Mouse (Mus musculus) heart, adult 9 months (tissue): Measurements from ENCODE around the gene Lars2.
"Not testable (repeated sequence)": the region's sequence is repeated elsewhere in the genome, so short reads cannot be mapped to it uniquely, and the experiment has no call there.

Experiments
- DNase-seq, 2 experiments: peaks; one replicate each; pipeline ENCODE4 v3.0.0; 2022; ENCODE audit warnings: low spot score in 2 of 2

Gene Lars2

GRCm38 (mm10) chr9:123391140-123391849 is 24.6 kb downstream of the Lars2 start:
- no peak for DNase-seq

GRCm38 (mm10) chr9:123394856-123395255 is 28.1 kb downstream of the Lars2 start:
- DNase-seq, result no peak

DNA sequence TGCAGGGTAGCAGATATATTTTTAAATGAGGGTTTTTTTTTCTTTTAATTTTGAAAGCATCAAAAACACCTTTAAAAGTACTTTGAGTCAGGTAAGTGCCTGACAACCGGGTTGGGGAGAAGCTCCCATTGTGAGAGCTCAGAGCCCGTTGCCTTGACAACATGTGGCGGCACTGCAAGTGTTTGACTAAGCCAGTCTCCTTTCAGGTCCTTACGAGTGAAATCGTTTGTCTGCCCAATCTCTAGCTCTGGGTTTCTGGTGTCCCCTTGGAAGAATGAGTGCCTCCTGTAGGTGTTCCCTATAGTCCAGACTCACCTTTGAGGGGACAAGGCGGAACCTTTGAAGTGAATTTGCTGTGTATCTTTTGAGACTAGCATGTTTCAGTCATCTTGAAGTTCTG is 31.0 kb downstream of the Lars2 start:
- DNase-seq, result no peak

DNA sequence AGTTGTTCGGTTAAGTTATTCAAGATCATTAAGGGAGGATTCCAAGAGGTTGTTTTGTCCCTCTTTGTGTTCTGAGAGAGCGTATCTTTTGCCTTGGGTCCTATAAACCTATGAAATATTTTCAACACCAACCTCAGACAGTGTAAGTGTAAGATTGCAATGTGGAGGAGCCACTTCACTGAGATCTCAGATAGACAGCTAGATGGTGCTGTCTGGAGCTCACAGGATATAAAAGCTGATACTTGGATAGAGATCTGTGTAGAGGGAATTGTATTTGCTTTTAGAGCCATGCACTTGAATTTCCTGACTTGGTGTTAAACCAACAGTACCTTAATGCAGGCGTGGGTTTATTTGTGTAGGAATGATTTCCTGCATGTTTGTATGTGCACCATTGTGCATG is 35.5 kb downstream of the Lars2 start:
- DNase-seq, result no peak

DNA sequence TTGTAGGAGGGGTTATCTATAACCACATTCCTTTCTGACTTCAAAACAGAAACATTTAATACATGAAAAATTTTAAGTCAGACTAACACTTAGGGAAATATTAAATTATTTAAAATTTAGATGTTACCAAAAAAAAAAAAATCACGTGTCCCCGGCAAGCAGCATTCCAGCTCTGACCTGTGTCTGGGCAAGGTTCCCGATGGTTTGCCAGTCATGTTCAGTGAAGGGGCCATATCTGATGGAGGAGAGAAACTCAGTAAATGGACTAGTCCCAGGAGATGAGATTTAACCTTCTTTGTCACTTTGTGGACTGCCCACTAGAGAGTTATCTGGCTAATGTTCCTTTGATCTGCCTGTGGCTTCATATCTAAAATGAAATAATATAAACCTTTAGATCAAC is 36.3 kb downstream of the Lars2 start:
- no peak for DNase-seq

DNA sequence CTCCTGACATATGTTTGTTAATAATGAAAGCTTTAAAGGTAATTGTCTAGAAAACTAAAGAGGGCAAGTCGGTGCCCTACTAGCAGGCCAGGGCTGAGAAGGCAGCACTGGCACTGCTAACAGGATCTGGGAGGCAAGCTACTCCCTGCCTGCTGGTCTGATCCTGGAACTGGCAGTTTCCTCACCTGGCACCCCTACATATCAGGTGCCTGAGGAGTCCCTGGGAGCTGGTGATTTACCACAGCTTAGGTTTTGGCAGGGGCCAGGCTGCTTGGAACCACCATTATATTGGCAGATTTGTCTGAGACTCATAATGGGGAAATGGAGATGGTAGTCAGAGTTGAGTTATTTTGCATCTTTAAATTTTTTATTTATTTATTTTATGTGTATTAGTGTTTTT is 38.5 kb downstream of the Lars2 start:
- DNase-seq, result no peak

GRCm38 (mm10) chr9:123408771-123409170 is 42.0 kb downstream of the Lars2 start:
- DNase-seq, result no peak

DNA sequence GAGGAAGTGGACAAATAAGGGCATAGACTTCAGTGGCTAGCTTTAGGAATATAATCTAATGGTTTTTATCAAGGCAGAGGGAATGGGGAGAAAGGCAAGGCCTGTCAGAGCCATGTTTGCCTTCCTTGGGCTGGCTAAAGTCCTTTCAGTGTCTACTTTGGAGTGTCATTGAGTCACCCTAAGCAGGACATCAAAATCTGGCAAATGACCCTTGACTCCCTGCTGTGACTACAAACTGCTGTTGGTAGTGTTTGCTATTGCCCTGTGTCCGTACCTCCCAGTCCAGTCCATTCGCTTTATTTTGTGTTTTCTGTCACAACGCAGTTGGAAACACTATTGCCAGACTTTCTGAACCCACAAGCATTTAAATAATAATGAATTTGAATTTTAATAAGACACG is 63.1 kb downstream of the Lars2 start:
- DNase-seq, result no peak

GRCm38 (mm10) chr9:123430973-123431372 is 64.2 kb downstream of the Lars2 start:
- DNase-seq, result no peak

- DNase-seq, result no peak
Measured at GRCm38 (mm10) chr9:123438223-123438622, 71.5 kb downstream of the Lars2 start.

- DNase-seq, result peak in 1 of 2 experiments; percentile 51
Measured at GRCm38 (mm10) chr9:123440230-123441058, 73.7 kb downstream of the Lars2 start.

DNA sequence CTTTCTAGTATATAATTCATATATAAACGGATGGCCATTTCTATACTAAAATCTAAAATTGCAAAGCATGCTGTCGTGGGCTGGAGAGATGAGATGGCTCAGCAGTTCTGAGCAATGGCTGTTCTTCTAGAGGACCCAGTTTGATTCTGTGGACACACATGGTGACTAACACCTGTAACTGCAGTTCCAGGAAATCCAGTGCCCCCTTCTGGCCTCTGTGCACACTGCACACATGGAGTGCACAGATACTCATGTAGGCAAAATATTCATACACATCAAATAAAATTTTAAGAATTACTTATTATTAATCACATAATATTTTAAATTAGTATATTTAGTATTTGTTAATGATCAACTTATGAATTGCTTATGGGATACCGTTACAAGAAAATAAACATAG is 80.4 kb downstream of the Lars2 start:
- DNase-seq, result not testable (repeated sequence)

DNA sequence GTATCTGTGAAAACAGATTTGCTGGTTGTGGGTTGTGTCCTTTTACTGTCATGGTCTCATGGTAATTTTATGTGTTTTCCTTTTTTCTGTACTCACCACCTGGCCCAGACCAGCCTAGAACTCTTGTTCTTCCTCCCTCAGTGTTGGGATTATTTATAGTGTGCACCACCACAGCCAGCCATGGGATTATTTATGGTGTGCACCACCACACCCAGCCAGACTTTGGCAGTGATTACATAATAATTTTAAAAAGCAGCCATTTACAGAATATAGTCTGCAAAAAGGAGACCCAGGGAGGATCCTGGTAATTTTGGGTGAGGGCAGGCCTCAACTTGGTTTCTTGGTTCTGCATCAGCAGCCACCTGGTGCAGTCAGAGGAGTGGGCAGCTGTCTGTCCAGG is 81.9 kb downstream of the Lars2 start:
- DNase-seq, result no peak

- DNase-seq, result peak in 1 of 2 experiments; percentile 49
Measured at GRCm38 (mm10) chr9:123450174-123450573, 83.4 kb downstream of the Lars2 start.

GRCm38 (mm10) chr9:123451772-123452171 is 85.0 kb downstream of the Lars2 start:
- DNase-seq, result no peak

DNA sequence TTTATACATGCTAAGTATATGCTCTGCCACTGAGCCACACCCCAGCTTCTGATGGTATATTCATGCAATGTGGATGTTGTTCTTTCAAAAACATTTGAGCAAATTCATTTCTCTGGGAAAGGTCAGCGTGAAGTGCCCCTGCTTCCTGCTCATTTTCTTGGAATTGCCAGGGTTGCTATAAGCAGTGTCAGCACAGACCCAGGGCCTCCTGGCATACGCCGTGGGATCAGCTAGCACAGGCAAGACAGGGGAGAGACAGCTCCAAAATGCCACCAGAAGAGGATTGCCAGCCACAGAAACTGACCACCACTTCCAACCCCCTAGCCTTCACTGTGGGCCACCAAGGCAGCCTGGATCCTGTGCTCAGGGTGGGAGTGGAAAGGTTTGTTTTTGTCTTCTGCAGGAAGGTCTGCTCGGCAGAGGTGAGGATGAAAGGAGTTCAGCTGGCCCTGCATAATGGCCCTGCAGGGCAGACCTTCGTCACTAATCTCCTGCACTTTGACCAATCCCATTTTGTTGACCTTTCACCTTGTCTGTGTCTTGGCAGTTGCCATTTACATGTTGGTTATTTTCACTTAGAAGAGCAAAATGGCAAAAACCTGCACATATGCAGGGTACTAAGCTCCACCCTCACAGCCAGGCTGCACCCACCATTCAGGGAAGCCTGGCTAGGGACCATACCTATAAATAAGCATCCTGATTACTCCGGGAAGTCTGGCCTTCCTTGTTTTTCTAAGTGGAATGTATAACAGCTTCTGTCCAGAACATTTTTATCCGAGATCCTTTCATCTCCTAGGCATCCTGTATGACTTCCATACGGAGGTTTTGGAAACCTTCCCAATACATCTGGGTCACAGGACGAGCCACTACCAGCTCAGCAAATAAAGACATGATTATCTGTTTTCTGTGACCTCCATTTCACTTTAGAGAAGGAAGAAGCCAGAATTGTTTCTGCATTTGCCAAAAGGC is 90.2 kb downstream of the Lars2 start:
- peak in 1 of 2 experiments; percentile 41 for DNase-seq

GRCm38 (mm10) chr9:123457603-123458002 is 90.9 kb downstream of the Lars2 start:
- DNase-seq, result no peak

- DNase-seq, result peak; percentile 72 to 76
Measured at GRCm38 (mm10) chr9:123467141-123467620, 100.5 kb downstream of the Lars2 start.

DNA sequence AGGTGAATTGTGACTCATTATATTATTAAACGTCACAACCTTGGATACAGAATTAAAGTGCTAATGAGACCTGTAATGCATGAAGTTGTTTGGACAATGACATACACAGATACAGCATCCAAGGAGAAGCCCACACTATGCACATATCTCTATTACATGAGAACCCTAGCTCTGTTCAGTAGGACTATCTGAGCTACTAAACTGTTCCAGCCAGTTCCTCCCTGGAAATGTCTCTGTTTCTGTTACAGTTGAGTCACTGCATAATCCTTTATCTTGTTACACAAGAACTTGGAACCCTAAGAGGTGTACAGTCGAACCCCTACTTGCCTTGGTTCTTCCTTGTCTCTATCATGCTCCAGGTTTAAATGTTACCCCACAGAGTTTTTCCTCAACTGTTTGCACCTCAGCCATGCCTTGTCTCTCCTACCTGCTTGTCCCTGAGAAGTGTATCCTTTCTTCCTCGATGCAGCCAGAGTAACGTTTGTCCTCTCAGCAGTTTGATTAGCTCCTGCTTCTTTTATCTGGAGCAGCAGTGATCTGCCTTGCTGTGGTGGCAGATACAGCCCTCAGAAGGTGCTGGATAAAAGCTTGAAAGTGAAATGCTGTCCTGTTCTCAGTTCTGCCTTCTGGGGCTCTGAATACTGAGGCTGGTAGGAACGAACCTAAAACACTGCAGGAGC is 101.8 kb downstream of the Lars2 start:
- no peak for DNase-seq

DNA sequence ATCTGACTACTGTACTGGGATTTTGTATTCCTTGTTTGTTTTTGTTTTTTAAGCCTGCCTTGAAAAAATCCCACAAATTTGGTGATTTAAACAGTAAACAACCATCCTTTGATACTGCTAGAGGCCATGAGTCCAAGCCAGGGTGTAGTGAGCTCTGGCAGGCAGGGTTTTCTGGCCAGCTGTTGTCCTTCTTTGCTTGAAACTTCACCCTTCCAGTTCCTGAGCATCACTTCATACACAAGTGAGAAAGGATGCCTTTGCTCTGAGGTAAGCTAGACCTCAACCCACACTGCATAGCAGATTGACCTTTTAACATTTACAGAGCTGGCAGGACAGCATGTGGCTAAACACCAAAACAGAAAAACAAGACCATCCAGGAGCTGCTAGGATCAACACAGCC is 102.4 kb downstream of the Lars2 start:
- no peak for DNase-seq

GRCm38 (mm10) chr9:123473377-123473776 is 106.7 kb downstream of the Lars2 start:
- DNase-seq, result no peak
